Mouse (Mus musculus) limb, embryonic 14.5 days (tissue): Measurements from ENCODE around the gene Stk39. TPM values are rescaled to one million over a fixed set of nuclear protein-coding genes. Genes with fewer than 3 reads are reported as not detected.

Experiments used
- ATAC-seq: fragments of 200-750 bp; cut with Nextera tagmentation; 2 replicates; pipeline ENCODE4 v1.8.0; 2017; ENCODE audit warnings: low read depth, moderate number of reproducible peaks, moderate TSS enrichment; ENCODE audit not compliant: low FRiP score
- DNase-seq: peaks from one replicate; pipeline ENCODE4 v3.0.0-alpha.2; 2015; ENCODE audit warnings: low spot score
- H3K27ac ChIP-seq: fragments of 300-500 bp; sonication (generic); replicated peaks from 2 replicates; pipeline ENCODE4 v1.5.1; 2014; ENCODE audit warnings: low read depth, mild to moderate bottlenecking, low read length, moderate library complexity, mixed read lengths
- H3K27me3 ChIP-seq: fragments of 300-500 bp; sonication (generic); 2 replicates; pipeline ENCODE4 v1.6.1; 2014; ENCODE audit warnings: low read length, mixed read lengths; ENCODE audit not compliant: control insufficient read depth, insufficient read depth
- H3K36me3 ChIP-seq: fragments of 300-500 bp; sonication (generic); 2 replicates; pipeline ENCODE4 v1.6.1; 2014; ENCODE audit warnings: mild to moderate bottlenecking, low read length, moderate library complexity, mixed read lengths; ENCODE audit not compliant: control insufficient read depth, insufficient read depth
- H3K4me1 ChIP-seq: fragments of 300-500 bp; sonication (generic); 2 replicates; pipeline ENCODE4 v1.6.1; 2014; ENCODE audit warnings: antibody characterized with exemption, low read length, mixed read lengths; ENCODE audit not compliant: control insufficient read depth, insufficient read depth
- H3K4me2 ChIP-seq: fragments of 300-500 bp; sonication (generic); replicated peaks from 2 replicates; pipeline ENCODE4 v1.6.1; 2014; ENCODE audit warnings: low read depth, mild to moderate bottlenecking, low read length, moderate library complexity; ENCODE audit not compliant: severe bottlenecking
- H3K4me3 ChIP-seq: fragments of 300-500 bp; sonication (generic); replicated peaks from 2 replicates; pipeline ENCODE4 v1.5.1; 2014; ENCODE audit warnings: low read length
- H3K9ac ChIP-seq: fragments of 300-500 bp; sonication (generic); 2 replicates; pipeline ENCODE4 v1.6.1; 2014; ENCODE audit warnings: mild to moderate bottlenecking, low read depth, low read length, moderate library complexity; ENCODE audit not compliant: severe bottlenecking
- H3K9me3 ChIP-seq: fragments of 300-500 bp; sonication (generic); 2 replicates; pipeline ENCODE4 v1.6.1; 2016; ENCODE audit warnings: low read length; ENCODE audit not compliant: control insufficient read depth
- POLR2A ChIP-seq: fragments of 200-500 bp; IDR thresholded peaks from 2 replicates; pipeline ENCODE4 v1.8.0; 2012; ENCODE audit warnings: inconsistent platforms, mild to moderate bottlenecking, moderate library complexity, borderline replicate concordance; ENCODE audit not compliant: insufficient read depth, insufficient read length; ENCODE audit errors: extremely low read depth
- WGBS: fragments of 180-500 bp; shearing (Covaris S2); extraction: QIAGEN DNeasy Blood & Tissue Kit; methylation state at CpG from one replicate; pipeline ENCODE4 v1.1.7; 2014; 5-methylcytosine and 5-hydroxymethylcytosine counted together
- polyA plus RNA-seq, 2 experiments: library from polyadenylated mRNA; depleted of rRNA in 1 of 2; stranded (reverse) in 1 of 2; unstranded in 1 of 2; fragments of >200 nt; fragmentation: Nextera tagmentation in 1 of 2; extraction: Ambion mirVana in 1 of 2; gene quantifications; 2 replicates each; pipeline versions ENCODE4 v1.2.1 to v1.2.3; 2012 to 2014

The Stk39 gene
- polyA plus RNA-seq, 2 experiments: 14.9 to 16.8 TPM

- no peak overlapping the region for H3K4me3 ChIP-seq
- no peaks in the 10 kb centered on the region for H3K4me1 ChIP-seq
- DNase-seq (no peak), ATAC-seq (no peak)
- no peak overlapping the region for H3K27ac ChIP-seq
- TF ChIP-seq POLR2A: no peak
- H3K27me3 ChIP-seq: no peaks in the 10 kb centered on the region
- no peak overlapping the region for H3K9ac ChIP-seq
- WGBS: 44% methylated on average over 5 of the region's 5 CpGs
- no peaks in the 10 kb centered on the region for H3K36me3 ChIP-seq
- H3K9me3 ChIP-seq: no peaks in the 10 kb centered on the region
- no peak overlapping the region for H3K4me2 ChIP-seq
Measured at GRCm38 (mm10) chr2:68366897-68367193, 105.2 kb downstream of the Stk39 start.

DNA sequence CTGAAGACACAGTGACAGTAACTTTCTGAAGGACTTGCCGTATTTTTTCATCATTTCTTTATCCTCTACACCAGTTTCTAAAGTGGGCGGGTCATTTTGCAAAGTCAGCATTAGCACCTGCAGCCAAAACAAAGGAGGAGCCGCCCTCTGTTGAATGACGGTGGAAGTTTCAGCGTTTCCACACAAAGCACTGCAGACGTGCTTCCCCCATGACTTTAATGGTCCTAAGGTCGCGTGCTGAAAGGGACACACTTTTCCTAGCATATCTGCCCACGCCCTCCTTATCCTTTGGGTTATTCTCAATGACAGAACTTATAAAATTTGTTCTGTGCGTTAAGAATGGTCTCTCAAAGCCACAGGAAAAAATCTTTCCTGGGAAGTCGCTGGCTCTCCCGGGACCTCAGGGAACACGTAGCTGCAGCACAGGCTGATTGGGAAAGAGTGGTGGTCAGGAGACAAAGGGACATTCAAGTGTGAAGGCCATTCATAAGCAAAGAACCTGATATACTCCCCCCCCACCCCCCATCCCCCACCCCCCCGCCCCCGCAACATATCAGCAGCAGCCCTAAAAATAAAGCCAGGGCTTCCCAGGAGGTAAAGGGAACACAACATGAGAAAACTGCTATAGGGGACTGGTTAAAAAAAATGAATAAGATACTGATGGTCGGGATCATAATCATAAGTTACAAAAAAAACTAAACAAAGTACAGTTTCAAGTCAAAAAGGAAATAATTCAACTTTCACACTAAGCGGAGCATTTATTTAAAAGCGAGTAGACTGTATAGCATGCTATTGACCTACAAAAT is 105.8 kb downstream of the Stk39 start:
- no peak overlapping the region for H3K9ac ChIP-seq
- WGBS: 20% methylated on average over 18 of the region's 18 CpGs
- no peak for ATAC-seq
- no peak overlapping the region for H3K27ac ChIP-seq
- no peak for TF ChIP-seq POLR2A
- no peaks in the 10 kb centered on the region for H3K4me1 ChIP-seq
- peak; percentile 18 for DNase-seq
- H3K4me3 ChIP-seq: no peak overlapping the region
- no peaks in the 10 kb centered on the region for H3K9me3 ChIP-seq
- 0 out of 2 replicates have a peak overlapping the region, but pooled peaks have one; percentile 2 for H3K4me2 ChIP-seq
- H3K36me3 ChIP-seq: no peaks in the 10 kb centered on the region
- H3K27me3 ChIP-seq: no peaks in the 10 kb centered on the region

- no peaks in the 10 kb centered on the region for H3K36me3 ChIP-seq
- DNase-seq: no peak
- H3K9me3 ChIP-seq: no peaks in the 10 kb centered on the region
- no peak for ATAC-seq
- no peak for TF ChIP-seq POLR2A
- H3K4me3 ChIP-seq: no peak overlapping the region
- H3K9ac ChIP-seq: no peak overlapping the region
- no peak overlapping the region for H3K27ac ChIP-seq
- 61% methylated on average over 7 of the region's 7 CpGs for WGBS
- H3K27me3 ChIP-seq: no peaks in the 10 kb centered on the region
- no peaks in the 10 kb centered on the region for H3K4me1 ChIP-seq
- H3K4me2 ChIP-seq: no peak overlapping the region
Measured at GRCm38 (mm10) chr2:68365504-68365903, 106.6 kb downstream of the Stk39 start.

DNA sequence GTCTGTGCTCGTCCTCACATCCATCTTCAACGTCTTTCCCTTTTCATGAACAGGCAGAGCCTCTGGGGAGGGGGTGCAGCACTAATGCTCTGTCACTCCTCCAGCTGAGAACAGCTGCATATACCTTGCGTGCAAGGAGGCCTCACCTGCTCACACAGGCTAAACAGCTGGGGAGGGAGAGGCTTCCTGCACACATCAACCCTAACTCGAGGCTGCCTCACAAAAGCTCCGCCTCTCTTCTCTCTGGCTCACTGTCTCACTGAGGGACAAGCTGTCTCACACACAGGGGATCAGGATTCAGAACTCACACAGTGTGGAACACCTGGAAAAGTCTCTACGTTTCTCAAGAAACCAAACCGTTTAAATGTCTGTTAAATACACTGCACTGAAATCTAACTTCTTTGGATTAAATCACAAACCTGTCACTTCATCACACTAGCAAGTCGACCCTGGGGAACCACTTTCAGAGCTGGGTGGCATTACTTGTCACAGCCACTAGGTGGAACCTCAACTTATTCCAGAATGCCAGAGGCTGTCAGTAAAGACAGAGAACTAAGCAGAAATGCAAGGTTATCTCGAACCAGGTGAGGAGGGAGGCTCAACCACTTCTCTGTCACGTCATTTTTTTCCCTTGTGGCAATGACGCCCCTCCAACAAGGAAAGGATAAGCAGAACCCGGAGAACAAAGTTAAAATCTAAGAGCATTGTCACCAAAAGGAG is 107.7 kb downstream of the Stk39 start:
- no peak overlapping the region for H3K4me2 ChIP-seq
- DNase-seq: peak; percentile 64
- H3K4me1 ChIP-seq: no peaks in the 10 kb centered on the region
- no peak overlapping the region for H3K9ac ChIP-seq
- TF ChIP-seq POLR2A: no peak
- H3K9me3 ChIP-seq: no peaks in the 10 kb centered on the region
- H3K27me3 ChIP-seq: no peaks in the 10 kb centered on the region
- no peak overlapping the region for H3K27ac ChIP-seq
- H3K36me3 ChIP-seq: no peaks in the 10 kb centered on the region
- 21% methylated on average over 12 of the region's 12 CpGs for WGBS
- no peak overlapping the region for H3K4me3 ChIP-seq
- ATAC-seq: peak; percentile 68

DNA sequence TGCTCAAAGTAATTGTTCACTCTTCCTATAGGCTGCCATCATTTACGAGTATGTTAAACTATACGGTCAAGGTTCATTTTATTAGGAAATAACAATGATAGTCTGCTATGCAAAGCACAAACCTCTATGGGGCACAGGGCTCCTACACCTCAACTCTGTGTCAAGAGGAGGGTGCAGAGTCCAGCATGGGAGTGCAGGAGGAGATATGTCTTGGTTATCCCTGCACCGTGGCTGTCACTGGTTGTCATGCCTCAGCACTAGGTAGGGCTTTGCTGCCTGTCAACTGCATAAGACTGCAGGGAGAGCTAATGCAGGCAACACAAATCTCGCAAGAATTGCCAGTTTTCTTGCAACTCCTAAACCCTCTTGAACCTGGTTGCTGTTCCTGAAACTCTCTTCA is 108.9 kb downstream of the Stk39 start:
- 65% methylated on average over 4 of the region's 4 CpGs for WGBS
- Histone ChIP-seq H3K27me3 (no peaks in the 10 kb centered on the region), H3K27ac (no peak overlapping the region), H3K4me3 (no peak overlapping the region), H3K4me1 (no peaks in the 10 kb centered on the region), H3K9me3 (no peaks in the 10 kb centered on the region), H3K36me3 (peaks cover 6% of the 10 kb centered on the region; the same call in 1 of the 2 replicates), H3K9ac (no peak overlapping the region), H3K4me2 (no peak overlapping the region)
- TF ChIP-seq POLR2A: no peak
- ATAC-seq (no peak), DNase-seq (no peak)
